Mouse (Mus musculus) megakaryocyte progenitor cell, adult 5-6 weeks (primary cell): ENCODE measurements at regions not wholly inside any gene's neighbourhood (a gene's known extent, or its start where the extent isn't known, plus 50 kb on each side); places are given as distances from the start of the nearest gene placed in this dataset.

Experiments
- ATAC-seq: replicated peaks from 2 replicates; pipeline ENCODE4 v1.8.0; 2016; ENCODE audit warnings: mild to moderate bottlenecking, moderate TSS enrichment, inconsistent platforms; ENCODE audit not compliant: poor library complexity

DNA sequence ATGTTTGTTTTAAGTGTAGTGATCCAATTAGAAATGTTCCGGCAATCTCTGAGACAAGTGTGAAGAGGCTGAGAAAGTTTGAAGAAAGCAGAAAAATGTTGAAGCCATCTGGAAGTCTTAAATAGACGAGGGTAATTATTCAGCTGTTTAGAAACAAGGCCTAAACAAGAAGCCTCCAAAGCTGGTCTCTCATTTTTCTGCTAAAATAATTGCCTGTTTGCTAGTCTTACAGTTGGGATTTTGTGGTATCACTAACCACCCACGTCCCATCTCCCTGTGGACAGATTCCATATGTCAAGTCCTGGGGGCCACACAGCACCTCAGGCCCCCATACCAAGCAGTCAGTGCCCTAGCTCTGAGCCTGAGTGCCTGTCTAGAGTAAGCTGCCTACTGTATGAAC lies 59.4 kb upstream of the Bace2 start:
- no peak for ATAC-seq

DNA sequence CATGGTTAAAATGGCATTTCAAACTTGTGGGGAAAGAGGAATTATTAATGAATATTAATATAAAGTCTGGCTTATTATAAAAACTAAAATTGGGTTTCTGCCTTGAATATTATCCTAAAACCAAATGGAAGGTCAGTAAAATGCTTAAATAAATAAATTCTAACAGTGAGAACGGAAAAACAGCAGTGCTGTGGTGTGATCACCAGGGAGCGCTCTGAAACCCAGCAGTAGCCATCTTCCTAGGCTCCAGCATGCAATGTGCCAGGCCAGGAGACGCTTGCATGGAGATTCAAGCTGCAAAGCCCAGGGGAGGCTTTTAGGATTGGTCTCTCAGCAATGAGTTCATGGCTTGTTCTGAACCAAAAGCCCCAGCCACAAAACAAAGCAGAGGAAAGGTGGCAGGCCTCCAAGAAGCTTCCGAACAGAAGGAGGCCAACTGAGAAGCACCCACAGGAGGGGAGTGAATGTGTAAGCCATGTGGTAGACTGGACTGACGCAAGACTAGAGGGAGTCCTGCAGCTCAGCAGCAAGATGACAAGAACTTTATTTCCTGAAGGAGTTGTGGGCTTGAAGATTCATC lies 52.3 kb upstream of the Bace2 start:
- no peak for ATAC-seq
